Comparison of ENCODE assay signal across 9 mouse cellular contexts in genomic region chr6:124746296-124746605, GRCm38 (mm10). TPM values are rescaled to one million over a fixed set of nuclear protein-coding genes. Genes with fewer than 3 reads are reported as not detected.
DNase-seq lines count a peak whose midpoint lies in the region; ATAC-seq and TF ChIP-seq lines count a peak whose summit lies in the region.
"Had no signal": no experiment of that assay in that cellular context is flagged by ENCODE, and none has a peak within 500 bp of the region (broad histone marks: within the 10 kb centered on the region; RNA-seq: fewer than 3 reads in every experiment).

No protein-coding gene starts in this region.

- H3K9ac ChIP-seq in kidney, embryonic 14.5 days (ENCODE audit: low read depth, low read length): peak overlapping the region; percentile 86

- peak; percentile 4; the same call in 1 of the 2 replicates for ATAC-seq in kidney, embryonic 14.5 days (ENCODE audit: low FRiP score, low TSS enrichment)

- WGBS in kidney, embryonic 14.5 days: 15% methylated on average over 8 of the region's 8 CpGs
- 17% methylated on average over 8 of the region's 8 CpGs for WGBS in hindbrain, embryonic 10.5 days
- WGBS in midbrain, embryonic 10.5 days: 20% methylated on average over 8 of the region's 8 CpGs

- H3K9me3 ChIP-seq in kidney, embryonic 14.5 days (ENCODE audit: control insufficient read depth, low read length): no peaks in the 10 kb centered on the region
- H3K9me3 ChIP-seq in hindbrain, embryonic 10.5 days: no peaks in the 10 kb centered on the region
- no peaks in the 10 kb centered on the region for H3K9me3 ChIP-seq in midbrain, embryonic 10.5 days (replicated peaks)

- peaks cover 20% of the 10 kb centered on the region for H3K4me1 ChIP-seq in kidney, embryonic 14.5 days (ENCODE audit: control insufficient read depth, insufficient read depth, low read length)
- peaks cover 6% of the 10 kb centered on the region for H3K4me1 ChIP-seq in bone marrow macrophage, adult 2 months (ENCODE audit: control insufficient read depth, insufficient read depth, low read length)
- peaks cover 47% of the 10 kb centered on the region for H3K4me1 ChIP-seq in hindbrain, embryonic 10.5 days (replicated peaks)
- H3K4me1 ChIP-seq in midbrain, embryonic 10.5 days: peaks cover 46% of the 10 kb centered on the region

- no peak for TF ChIP-seq CTCF in bone marrow macrophage, adult 2 months (IDR thresholded peaks at IDR 0.05; ENCODE audit: low read depth, low read length)

- peak overlapping the region; percentile 47 for H3K4me3 ChIP-seq in kidney, embryonic 14.5 days (ENCODE audit: low read length)
- H3K4me3 ChIP-seq in bone marrow macrophage, adult 2 months (ENCODE audit: insufficient read depth, low read length): peak overlapping the region; percentile 66
- H3K4me3 ChIP-seq in hindbrain, embryonic 10.5 days: peak overlapping the region; percentile 68
- H3K4me3 ChIP-seq in midbrain, embryonic 10.5 days: peak overlapping the region; percentile 76

- H3K4me2 ChIP-seq in kidney, embryonic 14.5 days (replicated peaks; ENCODE audit: low read depth, low read length): peak overlapping the region; percentile 96

- TF ChIP-seq POLR2A in bone marrow macrophage, adult 2 months (IDR thresholded peaks at IDR 0.05; ENCODE audit: borderline replicate concordance, low read depth, low read length): no peak

- H3K27me3 ChIP-seq in kidney, embryonic 14.5 days (ENCODE audit: control insufficient read depth, insufficient read depth, low read length): no peaks in the 10 kb centered on the region
- no peaks in the 10 kb centered on the region for H3K27me3 ChIP-seq in hindbrain, embryonic 10.5 days (ENCODE audit: insufficient read depth, poor library complexity, severe bottlenecking)
- 0 out of 2 replicates have a peak, but pooled peaks cover 4% of the 10 kb centered on the region for H3K27me3 ChIP-seq in midbrain, embryonic 10.5 days (ENCODE audit: low read depth, poor library complexity, severe bottlenecking)

- H3K36me3 ChIP-seq in kidney, embryonic 14.5 days (ENCODE audit: control insufficient read depth, insufficient read depth, low read length): peaks cover 66% of the 10 kb centered on the region
- peaks cover 75% of the 10 kb centered on the region for H3K36me3 ChIP-seq in hindbrain, embryonic 10.5 days
- peaks cover 73% of the 10 kb centered on the region for H3K36me3 ChIP-seq in midbrain, embryonic 10.5 days

- intact Hi-C loops in left cerebral cortex, postnatal 25 days (cut with DNase I): no loop called here

- peak overlapping the region; percentile 91 for H3K27ac ChIP-seq in kidney, embryonic 14.5 days (ENCODE audit: low read depth, low read length)
- H3K27ac ChIP-seq in bone marrow macrophage, adult 2 months (ENCODE audit: insufficient read depth, low read depth, low read length): no peak overlapping the region
- H3K27ac ChIP-seq in hindbrain, embryonic 10.5 days: peak overlapping the region; percentile 95
- peak overlapping the region; percentile 96 for H3K27ac ChIP-seq in midbrain, embryonic 10.5 days (replicated peaks)

- DNase-seq in kidney, postnatal 14 days: no peak
- no peak for DNase-seq in hindbrain, embryonic 10.5 days (ENCODE audit: low spot score)
- DNase-seq in midbrain, embryonic 10.5 days (ENCODE audit: low spot score): no peak
- DNase-seq in left cerebral cortex, postnatal 25 days (ENCODE audit: low spot score in 2 of 2): no peak
- no peak for DNase-seq in retina, postnatal 1 day
- no peak for DNase-seq in frontal cortex, postnatal 10 days (ENCODE audit: low spot score in 2 of 2)

RNA-seq across cellular contexts. Expression of gene Grcc10, which starts 5.1 kb away (rescaled TPM):
- 564 and 762 TPM in 2 replicates for polyA plus RNA-seq in kidney, embryonic 14.5 days (2014; fragmentation: Nextera tagmentation; extraction: Ambion mirVana)
- polyA plus RNA-seq in bone marrow macrophage, adult 2 months (2012; ENCODE audit: insufficient read depth, insufficient read length, missing spikeins): 221 and 253 TPM in 2 replicates
- 446 and 555 TPM in 2 replicates for polyA plus RNA-seq in hindbrain, embryonic 10.5 days (2016; fragmentation: Nextera tagmentation; extraction: Ambion mirVana)
- polyA plus RNA-seq in midbrain, embryonic 10.5 days (2016; fragmentation: Nextera tagmentation; extraction: Ambion mirVana): 445 and 490 TPM in 2 replicates
- 100 to 1,000 TPM; 315 to 349 TPM for total RNA-seq in left cerebral cortex, postnatal 25 days (2021)

RNA-seq across cellular contexts. Expression of gene Ptpn6, which starts 7.7 kb away (rescaled TPM):
- polyA plus RNA-seq in kidney, embryonic 14.5 days (2014; fragmentation: Nextera tagmentation; extraction: Ambion mirVana): 10.0 and 12.9 TPM in 2 replicates
- 583 and 614 TPM in 2 replicates for polyA plus RNA-seq in bone marrow macrophage, adult 2 months (2012; ENCODE audit: insufficient read depth, insufficient read length, missing spikeins)
- 7.9 and 8.2 TPM in 2 replicates for polyA plus RNA-seq in hindbrain, embryonic 10.5 days (2016; fragmentation: Nextera tagmentation; extraction: Ambion mirVana)
- 6.1 and 7.2 TPM in 2 replicates for polyA plus RNA-seq in midbrain, embryonic 10.5 days (2016; fragmentation: Nextera tagmentation; extraction: Ambion mirVana)
- total RNA-seq in left cerebral cortex, postnatal 25 days (2021): 1 to 10 TPM; 3.1 to 4.5 TPM

RNA-seq across cellular contexts. Expression of gene Gm45234, which starts 9.6 kb away (rescaled TPM):
- not detected in 2 replicates for polyA plus RNA-seq in kidney, embryonic 14.5 days (2014; fragmentation: Nextera tagmentation; extraction: Ambion mirVana)
- not detected in 2 replicates for polyA plus RNA-seq in bone marrow macrophage, adult 2 months (2012; ENCODE audit: insufficient read depth, insufficient read length, missing spikeins)
- not detected in 2 replicates for polyA plus RNA-seq in hindbrain, embryonic 10.5 days (2016; fragmentation: Nextera tagmentation; extraction: Ambion mirVana)
- polyA plus RNA-seq in midbrain, embryonic 10.5 days (2016; fragmentation: Nextera tagmentation; extraction: Ambion mirVana): not detected in 2 replicates
- total RNA-seq in left cerebral cortex, postnatal 25 days (2021): not detected
- polyA plus RNA-seq: gonadal fat pad, adult 2 months had no signal

RNA-seq across cellular contexts. Expression of gene Atn1, which starts 10.1 kb away (rescaled TPM):
- polyA plus RNA-seq in kidney, embryonic 14.5 days (2014; fragmentation: Nextera tagmentation; extraction: Ambion mirVana): 17.5 and 17.7 TPM in 2 replicates
- polyA plus RNA-seq in bone marrow macrophage, adult 2 months (2012; ENCODE audit: insufficient read depth, insufficient read length, missing spikeins): 30.1 and 34.0 TPM in 2 replicates
- polyA plus RNA-seq in hindbrain, embryonic 10.5 days (2016; fragmentation: Nextera tagmentation; extraction: Ambion mirVana): 11.2 and 13.0 TPM in 2 replicates
- polyA plus RNA-seq in midbrain, embryonic 10.5 days (2016; fragmentation: Nextera tagmentation; extraction: Ambion mirVana): 10.2 and 10.5 TPM in 2 replicates
- total RNA-seq in left cerebral cortex, postnatal 25 days (2021): 100 to 1,000 TPM; 154 to 162 TPM

RNA-seq across cellular contexts. Expression of gene Eno2, which starts 23.2 kb away (rescaled TPM):
- 8.8 and 10.8 TPM in 2 replicates for polyA plus RNA-seq in kidney, embryonic 14.5 days (2014; fragmentation: Nextera tagmentation; extraction: Ambion mirVana)
- 1.4 and 2.6 TPM in 2 replicates for polyA plus RNA-seq in bone marrow macrophage, adult 2 months (2012; ENCODE audit: insufficient read depth, insufficient read length, missing spikeins)
- 3.4 and 5.4 TPM in 2 replicates for polyA plus RNA-seq in hindbrain, embryonic 10.5 days (2016; fragmentation: Nextera tagmentation; extraction: Ambion mirVana)
- polyA plus RNA-seq in midbrain, embryonic 10.5 days (2016; fragmentation: Nextera tagmentation; extraction: Ambion mirVana): 4.6 and 6.5 TPM in 2 replicates
- total RNA-seq in left cerebral cortex, postnatal 25 days (2021): 1,000 to 10,000 TPM in 1 of 2 experiments, 100 to 1,000 TPM in 1; 999 to 1,002 TPM

Comparison
In these comparisons a context has a peak if more than half of its experiments do, and no peak if none do; other contexts are left out.
1. RNA of gene Ptpn6, which starts 7.7 kb away (polyA plus RNA-seq): 583 to 614 TPM in bone marrow macrophage, adult 2 months; 10.0 to 12.9 TPM in kidney, embryonic 14.5 days, 7.9 to 8.2 TPM in hindbrain, embryonic 10.5 days and 6.1 to 7.2 TPM in midbrain, embryonic 10.5 days; every median in the first group is over 10 times any median in the second.
2. Peak in every context shown above with its lines, with median percentiles within 50 percentile points of each other: H3K4me3 ChIP-seq.